Mouse (Mus musculus) cerebellum, adult 11 months (tissue): ENCODE results near the gene Rhbdl1.

ENCODE experiments used
- DNase-seq: peaks from one replicate; pipeline ENCODE4 v3.0.0; 2022

The Rhbdl1 gene

GRCm38 (mm10) chr17:25791320-25791842 lies 45.7 kb downstream of the Rhbdl1 start:
- DNase-seq = no peak

- peak; percentile 10 for DNase-seq
These were observed 50.2 kb downstream of the Rhbdl1 start for GRCm38 (mm10) chr17:25786781-25787504.

GRCm38 (mm10) chr17:25786280-25786679 lies 50.8 kb downstream of the Rhbdl1 start, which contains the start of gene Ccdc78:
Ccdc78 (plus strand) TSS chr17:25786580.
- peak; percentile 8 for DNase-seq

DNA sequence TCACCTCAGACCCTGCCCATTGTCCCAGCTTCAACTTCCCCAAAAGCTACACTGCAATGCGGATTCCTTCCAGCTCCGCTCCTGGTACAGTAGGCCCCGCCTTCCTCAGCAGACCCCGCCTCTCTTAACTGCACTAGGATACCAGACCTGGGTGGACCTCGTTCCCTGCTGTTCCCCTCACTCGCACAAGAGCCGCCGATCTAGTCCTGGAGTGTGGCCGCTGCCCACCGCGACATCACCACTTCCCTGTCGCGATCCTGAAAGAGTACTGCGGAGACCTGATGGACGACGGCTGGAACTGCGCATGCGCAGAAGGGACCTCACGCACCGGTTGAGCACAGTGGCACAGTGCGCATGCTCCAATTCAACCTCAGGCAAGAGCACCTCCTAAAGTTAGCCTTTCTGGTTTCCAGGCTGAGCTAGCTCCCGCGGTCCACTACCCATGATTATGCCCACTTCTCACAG lies 51.8 kb downstream of the Rhbdl1 start, which contains the start of gene Haghl:
TSS of gene Haghl (minus strand) at position 393 of the 465 bp plus-strand sequence.
- DNase-seq = peak; percentile 97
